Mouse (Mus musculus): Measurements from ENCODE around the gene Hltf.
A peak's percentile ranks its signal among the peaks of the same experiment; 100 is the strongest.

The Hltf gene

GRCm38 (mm10) chr3:20147647-20148046, 90.0 kb downstream of the Hltf start:
- DNase-seq (ENCODE audit: low spot score): no peak

GRCm38 (mm10) chr3:20150511-20150910, 92.9 kb downstream of the Hltf start:
- no peak for DNase-seq (ENCODE audit: low spot score)

DNA sequence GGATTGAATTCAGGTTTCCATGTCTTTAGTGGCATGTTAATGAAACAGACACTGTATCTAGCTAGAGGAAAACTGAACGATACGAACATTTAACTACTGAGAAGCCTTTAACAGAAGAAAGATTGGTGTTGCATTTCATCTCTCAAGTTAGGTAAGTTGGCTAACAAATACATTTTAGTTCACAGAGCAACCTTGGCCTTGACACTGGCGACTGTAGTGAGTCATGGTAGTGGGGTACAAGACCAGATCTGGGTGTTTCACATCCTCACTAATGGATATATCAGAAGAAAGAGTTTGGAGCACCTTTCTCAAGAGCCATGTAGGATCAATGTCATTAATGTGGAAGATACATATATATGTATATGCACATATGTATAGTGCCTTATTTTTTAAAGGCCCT, 94.0 kb downstream of the Hltf start:
- no peak for DNase-seq (ENCODE audit: low spot score)

DNA sequence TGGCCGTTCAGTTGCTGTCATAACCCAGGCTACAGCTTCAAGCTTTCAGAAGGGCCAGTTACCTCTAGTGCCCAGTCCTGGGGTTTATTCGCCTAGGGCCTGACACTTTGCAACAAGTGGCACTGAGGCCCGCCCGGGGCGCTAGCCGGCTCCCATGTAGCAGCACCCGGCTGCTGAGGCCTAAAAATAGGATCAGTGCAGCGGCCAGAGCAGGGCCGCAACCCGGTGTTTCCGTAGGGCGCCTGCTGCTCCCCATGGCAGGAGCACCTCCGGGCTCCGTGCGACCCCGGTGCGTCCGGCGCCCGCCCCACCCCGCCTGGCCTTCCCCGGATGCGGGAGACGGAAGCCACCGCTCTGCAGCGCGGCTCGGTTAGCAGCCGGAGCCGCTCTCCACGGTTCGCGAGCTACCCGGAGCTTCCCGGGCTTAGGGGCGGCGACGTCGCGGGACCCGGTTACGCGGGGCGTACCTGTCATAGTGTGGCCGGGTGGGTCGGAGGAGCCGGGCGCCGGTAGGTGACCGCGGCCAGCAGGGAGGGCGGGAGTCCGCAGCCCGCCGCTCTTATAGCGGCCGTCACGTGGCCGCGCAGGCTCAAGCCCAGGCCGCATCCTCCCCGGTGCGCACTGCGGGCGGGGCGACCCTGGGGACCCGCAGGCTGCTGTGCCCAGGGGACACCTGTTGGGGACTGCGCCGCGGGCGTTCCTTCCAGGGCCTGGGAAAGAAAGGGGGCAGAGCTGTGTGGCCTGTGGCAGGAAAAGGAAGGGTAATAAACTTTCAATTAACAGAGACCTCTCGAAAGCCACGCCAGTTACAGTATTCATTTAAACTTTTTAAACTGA, 97.1 kb downstream of the Hltf start, which contains the start of gene Gyg:
Gene Gyg (minus strand): TSS at position 787 of the 837 bp plus-strand sequence.
- peak; percentile 35 for DNase-seq (ENCODE audit: low spot score)

- DNase-seq (ENCODE audit: low spot score): no peak
Measured at GRCm38 (mm10) chr3:20155476-20155875, 97.9 kb downstream of the Hltf start.

DNA sequence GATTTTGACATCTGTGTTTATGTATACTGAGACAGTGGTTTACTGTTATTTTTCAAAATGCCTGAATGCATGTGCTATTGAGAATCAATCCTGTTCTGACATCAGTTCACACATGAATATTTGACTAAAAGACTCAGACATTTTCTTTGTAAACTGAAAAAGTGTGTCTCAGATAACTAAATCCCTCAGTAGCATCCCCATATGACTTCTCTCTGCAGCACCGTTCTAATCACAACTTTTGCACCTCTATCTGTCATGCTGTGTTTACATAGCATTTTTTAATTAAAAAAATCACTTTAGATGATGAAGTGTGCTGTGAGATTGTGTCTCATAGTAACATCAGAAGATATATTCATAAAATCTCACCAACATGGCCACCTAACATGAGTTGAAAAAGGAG, 109.9 kb downstream of the Hltf start:
- no peak for DNase-seq (ENCODE audit: low spot score)

All from ovary, postnatal 14 days (tissue).